Mouse (Mus musculus): ENCODE results near the gene Dlgap3. TPM values are rescaled to one million over a fixed set of nuclear protein-coding genes. Genes with fewer than 3 reads are reported as not detected.

The Dlgap3 gene
- total and polyA plus RNA-seq, 2 experiments from 2014 or later: 0.15 to 0.57 TPM

- no peaks in the 10 kb centered on the region for H3K27me3 ChIP-seq (ENCODE audit: control insufficient read depth, insufficient read depth, low read length)
- no peak overlapping the region for H3K4me3 ChIP-seq (ENCODE audit: low read depth, low read length)
- H3K9me3 ChIP-seq (replicated peaks; ENCODE audit: control insufficient read depth, low read length): no peaks in the 10 kb centered on the region
- ATAC-seq (ENCODE audit: insufficient read depth, low read depth) (no peak), DNase-seq (ENCODE audit: low spot score) (no peak)
- H3K36me3 ChIP-seq (replicated peaks; ENCODE audit: control insufficient read depth, insufficient read depth, low read length): no peaks in the 10 kb centered on the region
- H3K27ac ChIP-seq (ENCODE audit: low read depth): no peak overlapping the region
- H3K4me1 ChIP-seq (ENCODE audit: control insufficient read depth, insufficient read depth): no peaks in the 10 kb centered on the region
- no peak overlapping the region for H3K4me2 ChIP-seq (ENCODE audit: low read depth, low read length)
- TF ChIP-seq CTCF (IDR thresholded peaks at IDR 0.05; ENCODE audit: low read depth): no peak
- 70% methylated on average over 5 of the region's 5 CpGs for WGBS
- H3K9ac ChIP-seq (replicated peaks; ENCODE audit: low read depth, low read length): no peak overlapping the region
These were observed 31.4 kb upstream of the Dlgap3 start for GRCm38 (mm10) chr4:127137591-127137990.

GRCm38 (mm10) chr4:127138486-127138885, 30.5 kb upstream of the Dlgap3 start:
- H3K27ac ChIP-seq (ENCODE audit: low read depth): no peak overlapping the region
- 25% methylated on average over 6 of the region's 6 CpGs for WGBS
- no peaks in the 10 kb centered on the region for H3K9me3 ChIP-seq (replicated peaks; ENCODE audit: control insufficient read depth, low read length)
- no peak for TF ChIP-seq CTCF (IDR thresholded peaks at IDR 0.05; ENCODE audit: low read depth)
- TF ChIP-seq EP300 (IDR thresholded peaks at IDR 0.05; ENCODE audit: low read depth): no peak
- no peak overlapping the region for H3K9ac ChIP-seq (replicated peaks; ENCODE audit: low read depth, low read length)
- H3K4me1 ChIP-seq (ENCODE audit: control insufficient read depth, insufficient read depth): no peaks in the 10 kb centered on the region
- no peak overlapping the region for H3K4me3 ChIP-seq (ENCODE audit: low read depth, low read length)
- H3K4me2 ChIP-seq (ENCODE audit: low read depth, low read length): no peak overlapping the region
- ATAC-seq (ENCODE audit: insufficient read depth, low read depth): no peak
- no peak for DNase-seq (ENCODE audit: low spot score)
- no peaks in the 10 kb centered on the region for H3K36me3 ChIP-seq (replicated peaks; ENCODE audit: control insufficient read depth, insufficient read depth, low read length)
- no peaks in the 10 kb centered on the region for H3K27me3 ChIP-seq (ENCODE audit: control insufficient read depth, insufficient read depth, low read length)

- H3K27me3 ChIP-seq (ENCODE audit: control insufficient read depth, insufficient read depth, low read length): no peaks in the 10 kb centered on the region
- no peak overlapping the region for H3K4me3 ChIP-seq (ENCODE audit: low read depth, low read length)
- no peak for ATAC-seq (ENCODE audit: insufficient read depth, low read depth)
- H3K9ac ChIP-seq (replicated peaks; ENCODE audit: low read depth, low read length): no peak overlapping the region
- 78% methylated on average over 13 of the region's 13 CpGs for WGBS
- TF ChIP-seq EP300 (IDR thresholded peaks at IDR 0.05; ENCODE audit: low read depth) (no peak), CTCF (IDR thresholded peaks at IDR 0.05; ENCODE audit: low read depth) (no peak)
- no peaks in the 10 kb centered on the region for H3K36me3 ChIP-seq (replicated peaks; ENCODE audit: control insufficient read depth, insufficient read depth, low read length)
- no peak for DNase-seq (ENCODE audit: low spot score)
- H3K27ac ChIP-seq (ENCODE audit: low read depth): no peak overlapping the region
- H3K4me2 ChIP-seq (ENCODE audit: low read depth, low read length): no peak overlapping the region
- no peaks in the 10 kb centered on the region for H3K9me3 ChIP-seq (replicated peaks; ENCODE audit: control insufficient read depth, low read length)
- H3K4me1 ChIP-seq (ENCODE audit: control insufficient read depth, insufficient read depth): no peaks in the 10 kb centered on the region
These were observed 19.0 kb upstream of the Dlgap3 start for GRCm38 (mm10) chr4:127150031-127150430.

GRCm38 (mm10) chr4:127153345-127153744, 15.7 kb upstream of the Dlgap3 start:
- no peak overlapping the region for H3K9ac ChIP-seq (replicated peaks; ENCODE audit: low read depth, low read length)
- H3K27me3 ChIP-seq (ENCODE audit: control insufficient read depth, insufficient read depth, low read length): no peaks in the 10 kb centered on the region
- H3K9me3 ChIP-seq (replicated peaks; ENCODE audit: control insufficient read depth, low read length): 0 out of 2 replicates have a peak, but pooled peaks cover 3% of the 10 kb centered on the region
- no peaks in the 10 kb centered on the region for H3K4me1 ChIP-seq (ENCODE audit: control insufficient read depth, insufficient read depth)
- no peak for TF ChIP-seq CTCF (IDR thresholded peaks at IDR 0.05; ENCODE audit: low read depth)
- TF ChIP-seq EP300 (IDR thresholded peaks at IDR 0.05; ENCODE audit: low read depth): no peak
- no peak for DNase-seq (ENCODE audit: low spot score)
- H3K4me2 ChIP-seq (ENCODE audit: low read depth, low read length): no peak overlapping the region
- H3K4me3 ChIP-seq (ENCODE audit: low read depth, low read length): no peak overlapping the region
- H3K36me3 ChIP-seq (replicated peaks; ENCODE audit: control insufficient read depth, insufficient read depth, low read length): no peaks in the 10 kb centered on the region
- no peak overlapping the region for H3K27ac ChIP-seq (ENCODE audit: low read depth)
- 52% methylated on average over 1 of the region's 1 CpGs for WGBS
- no peak for ATAC-seq (ENCODE audit: insufficient read depth, low read depth)

- no peak overlapping the region for H3K4me2 ChIP-seq (ENCODE audit: low read depth, low read length)
These were observed 13.2 kb upstream of the Dlgap3 start for GRCm38 (mm10) chr4:127155757-127156156.

GRCm38 (mm10) chr4:127157746-127158145, 11.3 kb upstream of the Dlgap3 start:
- no peak for DNase-seq (ENCODE audit: low spot score)
- Histone ChIP-seq H3K4me2 (ENCODE audit: low read depth, low read length) (no peak overlapping the region), H3K27ac (ENCODE audit: low read depth) (no peak overlapping the region), H3K4me3 (ENCODE audit: low read depth, low read length) (no peak overlapping the region), H3K9me3 (replicated peaks; ENCODE audit: control insufficient read depth, low read length) (0 out of 2 replicates have a peak, but pooled peaks cover 3% of the 10 kb centered on the region), H3K36me3 (replicated peaks; ENCODE audit: control insufficient read depth, insufficient read depth, low read length) (no peaks in the 10 kb centered on the region), H3K27me3 (ENCODE audit: control insufficient read depth, insufficient read depth, low read length) (no peaks in the 10 kb centered on the region), H3K4me1 (ENCODE audit: control insufficient read depth, insufficient read depth) (no peaks in the 10 kb centered on the region), H3K9ac (replicated peaks; ENCODE audit: low read depth, low read length) (no peak overlapping the region)
- TF ChIP-seq CTCF (IDR thresholded peaks at IDR 0.05; ENCODE audit: low read depth) (no peak), EP300 (IDR thresholded peaks at IDR 0.05; ENCODE audit: low read depth) (no peak)
- ATAC-seq (ENCODE audit: insufficient read depth, low read depth): no peak
- 81% methylated on average over 4 of the region's 4 CpGs for WGBS

More at GRCm38 (mm10) chr4:127155757-127156156, 13.2 kb upstream of the Dlgap3 start:
- H3K9ac ChIP-seq (replicated peaks; ENCODE audit: low read depth, low read length): no peak overlapping the region
- peak; percentile 10; the same call in 1 of the 2 replicates for TF ChIP-seq CTCF (IDR thresholded peaks at IDR 0.05; ENCODE audit: low read depth)
- TF ChIP-seq EP300 (IDR thresholded peaks at IDR 0.05; ENCODE audit: low read depth): no peak
- WGBS: 57% methylated on average over 5 of the region's 5 CpGs
- no peak overlapping the region for H3K4me3 ChIP-seq (ENCODE audit: low read depth, low read length)
- H3K36me3 ChIP-seq (replicated peaks; ENCODE audit: control insufficient read depth, insufficient read depth, low read length): no peaks in the 10 kb centered on the region
- H3K27me3 ChIP-seq (ENCODE audit: control insufficient read depth, insufficient read depth, low read length): no peaks in the 10 kb centered on the region
- no peaks in the 10 kb centered on the region for H3K4me1 ChIP-seq (ENCODE audit: control insufficient read depth, insufficient read depth)
- 0 out of 2 replicates have a peak, but pooled peaks cover 3% of the 10 kb centered on the region for H3K9me3 ChIP-seq (replicated peaks; ENCODE audit: control insufficient read depth, low read length)
- no peak overlapping the region for H3K27ac ChIP-seq (ENCODE audit: low read depth)
- ATAC-seq (ENCODE audit: insufficient read depth, low read depth): no peak
- no peak for DNase-seq (ENCODE audit: low spot score)

Measured in heart, postnatal 0 days (tissue).